15 mouse cellular contexts compared by ENCODE assay signal in genomic region chr4:120987319-120987718, GRCm38 (mm10).
"Had no signal": no experiment of that assay in that cellular context is flagged by ENCODE, and none has a peak within 500 bp of the region (broad histone marks: within the 10 kb centered on the region; RNA-seq: fewer than 3 reads in every experiment).

No protein-coding gene starts in this region.

- H3K4me3 ChIP-seq: intestine, embryonic 15.5 days; left cerebral cortex, adult 2 months; limb, embryonic 15.5 days; megakaryocyte, embryonic 14.5 days; midbrain, embryonic 13.5 days had no signal

- H3K27ac ChIP-seq: hindbrain, postnatal 0 days; intestine, embryonic 15.5 days; left cerebral cortex, adult 2 months; limb, embryonic 15.5 days; midbrain, embryonic 13.5 days had no signal

- H3K4me1 ChIP-seq: intestine, embryonic 15.5 days had no signal

- H3K9me3 ChIP-seq: intestine, embryonic 15.5 days; limb, embryonic 15.5 days; midbrain, embryonic 13.5 days had no signal

- DNase-seq: kidney, adult 8-10 months; kidney, postnatal 25 days; lung, embryonic 14.5 days; lung, postnatal 10 days; lung, postnatal 4 days; right cerebral cortex, adult 18-20 months; right cerebral cortex, postnatal 25 days; thymus, adult 18-20 months; thymus, postnatal 14 days had no signal

- ATAC-seq: hindbrain, postnatal 0 days; intestine, embryonic 15.5 days had no signal

- H3K9ac ChIP-seq: intestine, embryonic 15.5 days; limb, embryonic 15.5 days; lung, embryonic 14.5 days; midbrain, embryonic 13.5 days had no signal

- H3K36me3 ChIP-seq: intestine, embryonic 15.5 days had no signal

- H3K4me2 ChIP-seq: intestine, embryonic 15.5 days; limb, embryonic 15.5 days; lung, embryonic 14.5 days; midbrain, embryonic 13.5 days had no signal

- H3K27me3 ChIP-seq: intestine, embryonic 15.5 days; limb, embryonic 15.5 days; megakaryocyte, embryonic 14.5 days had no signal
